Mouse (Mus musculus) activated CD4-positive, CD25-positive, alpha-beta regulatory T cell (primary cell): ENCODE data around the gene Olfr1229. TPM values are rescaled to one million over a fixed set of nuclear protein-coding genes. Genes with fewer than 3 reads are reported as not detected.

Source experiments
- polyA plus RNA-seq, 2 experiments: library from polyadenylated mRNA; unstranded; fragments of 100-300 nt; shearing (Covaris generic); gene quantifications; one replicate each; pipeline ENCODE4 v1.2.1; 2017

The Olfr1229 gene
- polyA plus RNA-seq: not detected

GRCm38 (mm10) chr2:89287914-89288313, at the start of gene Olfr1229:
Gene Olfr1229, minus strand, starts transcription at chr2:89288014.

GRCm38 (mm10) chr2:89329575-89329974, 41.8 kb upstream of the Olfr1229 start, which contains the start of gene Olfr1232:
Gene Olfr1232, minus strand, starts transcription at chr2:89329675.

GRCm38 (mm10) chr2:89306974-89307373, 19.2 kb upstream of the Olfr1229 start, which contains the start of gene Olfr1231:
Gene Olfr1231, minus strand, starts transcription at chr2:89307074.

DNA sequence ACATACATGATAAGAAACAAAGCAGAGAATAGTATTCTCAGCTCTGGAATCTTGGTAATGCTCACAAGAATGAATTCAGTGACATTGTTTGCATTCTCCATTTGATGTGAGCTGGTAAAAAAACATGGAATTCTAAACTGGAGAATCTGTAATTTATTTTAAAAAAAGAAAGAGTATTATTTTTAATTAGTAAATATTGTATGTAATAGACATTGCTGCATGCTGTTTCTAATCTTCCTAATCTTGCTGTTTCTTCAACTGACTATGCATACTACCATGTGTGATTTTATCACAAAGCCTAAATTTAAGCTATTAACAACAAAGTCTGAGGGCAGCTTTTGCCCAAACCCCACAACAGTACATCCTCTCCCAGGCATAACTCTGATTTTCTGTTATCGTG, 9.4 kb upstream of the Olfr1229 start, which contains the start of gene Olfr1230:
TSS of gene Olfr1230 (minus strand) at position 101 of the 400 bp plus-strand sequence.

DNA sequence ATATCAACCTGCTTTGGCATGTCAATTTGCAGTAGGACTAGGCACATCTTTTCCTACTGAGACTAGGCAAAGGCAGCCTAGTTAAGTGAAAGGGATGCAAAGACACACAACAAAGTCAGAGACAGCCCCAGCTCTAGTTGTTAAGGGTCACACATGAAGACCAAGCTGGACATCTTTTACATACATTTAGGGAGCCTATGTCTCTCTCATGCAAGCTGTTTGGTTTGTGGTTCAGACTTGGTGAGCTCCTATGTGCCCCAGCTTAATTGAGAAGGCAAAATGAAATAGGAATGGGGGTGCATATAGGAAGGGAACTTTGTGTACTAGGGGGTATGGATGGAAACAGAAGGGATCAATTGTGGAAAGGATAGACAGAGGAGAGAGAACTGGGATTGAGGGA, 33.9 kb downstream of the Olfr1229 start, which contains the start of gene Olfr1228:
TSS of gene Olfr1228 (minus strand) at position 101 of the 400 bp plus-strand sequence.

Other genes with a start within 250 kb of the Olfr1229 start
- not detected for gene Olfr1218, start 226.8 kb downstream of the Olfr1229 start, polyA plus RNA-seq
- not detected for gene Olfr1219, start 204.5 kb downstream of the Olfr1229 start, polyA plus RNA-seq
- gene Olfr1220, start 181.2 kb downstream of the Olfr1229 start, polyA plus RNA-seq: under 1 TPM in 1 of 2 experiments, not detected in 1; 0.17 TPM
- not detected for gene Olfr1221, start 170.7 kb downstream of the Olfr1229 start, polyA plus RNA-seq
- under 1 TPM in 1 of 2 experiments, not detected in 1; 0.07 TPM for gene Olfr1222, start 155.0 kb downstream of the Olfr1229 start, polyA plus RNA-seq
- gene Olfr1223, start 136.5 kb downstream of the Olfr1229 start, polyA plus RNA-seq: under 1 TPM; 0.13 to 0.37 TPM
- under 1 TPM in 1 of 2 experiments, not detected in 1; 0.23 TPM for gene Olfr1224-ps1, start 123.9 kb downstream of the Olfr1229 start, polyA plus RNA-seq
- gene Olfr1225, start 113.3 kb downstream of the Olfr1229 start, polyA plus RNA-seq: not detected
- gene Olfr1226, start 88.0 kb downstream of the Olfr1229 start, polyA plus RNA-seq: not detected
- gene Olfr1228, start 34.0 kb downstream of the Olfr1229 start, polyA plus RNA-seq: under 1 TPM in 1 of 2 experiments, not detected in 1; 0.32 TPM
- not detected for gene Olfr1230, start 9.3 kb upstream of the Olfr1229 start, polyA plus RNA-seq
- under 1 TPM in 1 of 2 experiments, not detected in 1; 0.31 TPM for gene Olfr1231, start 19.1 kb upstream of the Olfr1229 start, polyA plus RNA-seq
- gene Olfr1232, start 41.7 kb upstream of the Olfr1229 start, polyA plus RNA-seq: not detected
- under 1 TPM in 1 of 2 experiments, not detected in 1; 0.04 TPM for gene Olfr1233, start 54.4 kb upstream of the Olfr1229 start, polyA plus RNA-seq
- gene Olfr1234, start 76.9 kb upstream of the Olfr1229 start, polyA plus RNA-seq: under 1 TPM in 1 of 2 experiments, not detected in 1; 0.31 TPM
- under 1 TPM; 0.04 to 0.05 TPM for gene Olfr1238, start 121.7 kb upstream of the Olfr1229 start, polyA plus RNA-seq
- under 1 TPM in 1 of 2 experiments, not detected in 1; 0.11 TPM for gene Olfr1239, start 132.4 kb upstream of the Olfr1229 start, polyA plus RNA-seq
- not detected for gene Olfr1240, start 155.0 kb upstream of the Olfr1229 start, polyA plus RNA-seq
- not detected for gene Olfr1241, start 199.1 kb upstream of the Olfr1229 start, polyA plus RNA-seq
- not detected for gene Olfr1242, start 210.3 kb upstream of the Olfr1229 start, polyA plus RNA-seq
- not detected for gene Olfr1243, start 243.5 kb upstream of the Olfr1229 start, polyA plus RNA-seq